Comparison of ENCODE assay signal across 28 mouse cellular contexts in the genomic region with DNA sequence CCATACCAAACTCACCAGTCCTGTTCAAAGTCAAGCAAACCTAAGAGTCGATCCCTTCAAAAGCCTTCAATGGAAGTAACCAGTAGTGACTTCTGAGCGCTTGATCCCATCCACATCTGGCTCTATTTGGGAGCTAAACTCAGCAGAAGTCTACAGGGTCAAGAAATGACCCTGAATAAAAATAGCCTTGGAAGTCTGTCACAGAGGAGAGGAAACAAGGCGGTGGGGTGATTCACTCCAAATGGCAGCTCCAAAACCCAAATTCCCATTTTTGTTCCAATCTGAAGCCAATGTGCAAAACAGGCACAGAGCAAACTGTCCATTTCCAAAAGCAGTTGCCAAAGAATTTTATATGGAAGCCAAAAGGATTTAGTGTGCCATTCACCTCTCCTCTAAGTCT. TPM values are rescaled to one million over a fixed set of nuclear protein-coding genes. Genes with fewer than 3 reads are reported as not detected.
DNase-seq lines count a peak whose midpoint lies in the region; TF ChIP-seq lines count a peak whose summit lies in the region.
"Had no signal": no experiment of that assay in that cellular context is flagged by ENCODE, and none has a peak within 500 bp of the region (broad histone marks: within the 10 kb centered on the region; RNA-seq: fewer than 3 reads in every experiment).

No protein-coding gene starts in this region.

- H3K4me1 ChIP-seq in kidney, adult 2 months (ENCODE audit: control insufficient read depth, insufficient read depth, low read length): peaks cover 36% of the 10 kb centered on the region
- H3K4me1 ChIP-seq: forebrain, embryonic 15.5 days; limb, embryonic 15.5 days; midbrain, embryonic 15.5 days had no signal

- H3K27me3 ChIP-seq in kidney, adult 2 months (replicated peaks; ENCODE audit: control insufficient read depth, insufficient read depth, low read length): no peaks in the 10 kb centered on the region
- H3K27me3 ChIP-seq: CH12.LX; forebrain, embryonic 15.5 days; limb, embryonic 15.5 days; midbrain, embryonic 15.5 days; neural tube, embryonic 12.5 days had no signal

- TF ChIP-seq CTCF in kidney, adult 2 months (conservative IDR thresholded peaks at IDR 0.05; ENCODE audit: insufficient read depth, insufficient read length, low read depth, low read length): no peak

- WGBS in kidney, adult 2 months: 68% methylated on average over 3 of the region's 3 CpGs

- no peak overlapping the region for H3K4me3 ChIP-seq in kidney, adult 2 months (ENCODE audit: insufficient read depth, low read depth, low read length)
- H3K4me3 ChIP-seq: forebrain, embryonic 15.5 days; heart, embryonic 12.5 days; limb, embryonic 15.5 days; liver, embryonic 15.5 days; midbrain, embryonic 15.5 days; neural tube, embryonic 12.5 days had no signal

- H3K36me3 ChIP-seq in kidney, adult 2 months (ENCODE audit: control insufficient read depth, insufficient read depth, low read length): no peaks in the 10 kb centered on the region
- H3K36me3 ChIP-seq: forebrain, embryonic 15.5 days; G1E; heart, embryonic 12.5 days; limb, embryonic 15.5 days; liver, embryonic 15.5 days; midbrain, embryonic 15.5 days; neural tube, embryonic 12.5 days had no signal

- TF ChIP-seq POLR2A in kidney, adult 2 months (IDR thresholded peaks at IDR 0.05; ENCODE audit: low read depth, low read length): no peak

- no peak overlapping the region; the same call in 1 of the 2 replicates for H3K27ac ChIP-seq in kidney, adult 2 months (ENCODE audit: insufficient read depth, low read depth, low read length)
- H3K27ac ChIP-seq: forebrain, embryonic 15.5 days; hindbrain, postnatal 0 days; limb, embryonic 15.5 days; liver, embryonic 15.5 days; macrophage; midbrain, embryonic 15.5 days; neural tube, embryonic 12.5 days; stomach, postnatal 0 days had no signal

- DNase-seq in adrenal gland, postnatal 14 days: peak; percentile 30
- no peak for DNase-seq in adrenal gland, postnatal 25 days
- peak; percentile 48 for DNase-seq in kidney, adult 2 months
- DNase-seq in kidney, adult 11 months: no peak
- peak; percentile 50 for DNase-seq in lung, postnatal 36 days
- DNase-seq in lung, postnatal 25 days (ENCODE audit: low spot score): no peak
- DNase-seq in yolk sac, embryonic 10.5 days (ENCODE audit: low spot score): no peak
- DNase-seq: B cell, adult 2 months; cerebellum, adult 8-10 months; cerebellum, postnatal 36 days; embryo, embryonic 11 days; gastrocnemius, postnatal 10 days; heart, postnatal 10 days; kidney, postnatal 14 days; left cerebral cortex, postnatal 4 days; right cerebral cortex, postnatal 14 days; thymus, postnatal 14 days had no signal

RNA-seq across cellular contexts. Expression of a gene that starts 8.6 kb away (rescaled TPM):
- total RNA-seq in adrenal gland, postnatal 14 days (2021): 46.3 and 47.1 TPM in 2 replicates
- 82.4 and 88.1 TPM in 2 replicates for total RNA-seq in adrenal gland, postnatal 25 days (2021)
- 37.1 and 43.1 TPM in 2 replicates for polyA plus RNA-seq in kidney, adult 2 months (2012; rRNA removed)
- total RNA-seq: G1E had no signal
- polyA plus RNA-seq: G1E had no signal

RNA-seq across cellular contexts. Expression of a gene that starts 38.8 kb away (rescaled TPM):
- 32.9 and 34.5 TPM in 2 replicates for total RNA-seq in adrenal gland, postnatal 14 days (2021)
- total RNA-seq in adrenal gland, postnatal 25 days (2021): 65.1 and 67.8 TPM in 2 replicates
- 23.0 and 26.3 TPM in 2 replicates for polyA plus RNA-seq in kidney, adult 2 months (2012; rRNA removed)
- total RNA-seq: G1E had no signal
- polyA plus RNA-seq: G1E, macrophage had no signal

Comparison
In these comparisons a context has a peak if more than half of its experiments do, and no peak if none do; other contexts are left out.
1. DNase-seq: peak in adrenal gland, postnatal 14 days (single experiment), kidney, adult 2 months (single experiment) and lung, postnatal 36 days (single experiment); none in adrenal gland, postnatal 25 days (single experiment), kidney, adult 11 months (single experiment), lung, postnatal 25 days (single experiment) and yolk sac, embryonic 10.5 days (single experiment).